Mouse (Mus musculus): ENCODE results near the gene Ermard. TPM values are rescaled to one million over a fixed set of nuclear protein-coding genes. Genes with fewer than 3 reads are reported as not detected.
A peak's percentile ranks its signal among the peaks of the same experiment; 100 is the strongest.

The Ermard gene
- polyA plus RNA-seq, 1 experiment = 13.4 TPM

GRCm38 (mm10) chr17:15096853-15097252 is 55.8 kb downstream of the Ermard start:
- TF ChIP-seq MYOG (IDR thresholded peaks at IDR 0.05; ENCODE audit: control insufficient read depth, extremely low read depth, insufficient read length) (no peak), FOSL1 (IDR thresholded peaks at IDR 0.05; ENCODE audit: insufficient read depth, low read length, poor library complexity, severe bottlenecking) (no peak)
- H3K4me3 ChIP-seq (ENCODE audit: insufficient read depth, poor library complexity, severe bottlenecking) = no peak overlapping the region
- H3K27me3 ChIP-seq (ENCODE audit: control insufficient read depth, insufficient read depth, insufficient read length) = no peaks in the 10 kb centered on the region
- no peaks in the 10 kb centered on the region for H3K79me2 ChIP-seq (ENCODE audit: control insufficient read depth, insufficient read depth)
- H3ac ChIP-seq (ENCODE audit: control insufficient read depth, insufficient read length, low read depth) = no peak overlapping the region
- H3K79me3 ChIP-seq (ENCODE audit: low read depth) = no peaks in the 10 kb centered on the region
- H3K36me3 ChIP-seq (ENCODE audit: control insufficient read depth, insufficient read depth) = no peaks in the 10 kb centered on the region

GRCm38 (mm10) chr17:15098677-15099076 is 57.7 kb downstream of the Ermard start:
- H3K4me3 ChIP-seq (ENCODE audit: insufficient read depth, poor library complexity, severe bottlenecking) = no peak overlapping the region
- no peaks in the 10 kb centered on the region for H3K79me2 ChIP-seq (ENCODE audit: control insufficient read depth, insufficient read depth)
- H3K36me3 ChIP-seq (ENCODE audit: control insufficient read depth, insufficient read depth) = no peaks in the 10 kb centered on the region
- no peaks in the 10 kb centered on the region for H3K27me3 ChIP-seq (ENCODE audit: control insufficient read depth, insufficient read depth, insufficient read length)
- H3K79me3 ChIP-seq (ENCODE audit: low read depth) = no peaks in the 10 kb centered on the region
- H3ac ChIP-seq (ENCODE audit: control insufficient read depth, insufficient read length, low read depth) = no peak overlapping the region
- TF ChIP-seq MYOD1 (IDR thresholded peaks at IDR 0.05; ENCODE audit: control insufficient read depth, insufficient read length, low read depth) = no peak
- TF ChIP-seq MAX (IDR thresholded peaks at IDR 0.05) = no peak
- TF ChIP-seq FOSL1 (IDR thresholded peaks at IDR 0.05; ENCODE audit: insufficient read depth, low read length, poor library complexity, severe bottlenecking) = no peak
- no peak for TF ChIP-seq CEBPB (IDR thresholded peaks at IDR 0.05; ENCODE audit: low read depth)
- TF ChIP-seq MYOG (IDR thresholded peaks at IDR 0.05; ENCODE audit: control insufficient read depth, extremely low read depth, insufficient read length) = no peak
- TF ChIP-seq USF1 (IDR thresholded peaks at IDR 0.05; ENCODE audit: low read depth) = no peak
- TF ChIP-seq CTCF (IDR thresholded peaks at IDR 0.05; ENCODE audit: control insufficient read depth, insufficient read depth, insufficient read length) = no peak

- no peaks in the 10 kb centered on the region for H3K27me3 ChIP-seq (ENCODE audit: control insufficient read depth, insufficient read depth, insufficient read length)
- H3K79me2 ChIP-seq (ENCODE audit: control insufficient read depth, insufficient read depth) = no peaks in the 10 kb centered on the region
- H3ac ChIP-seq (ENCODE audit: control insufficient read depth, insufficient read length, low read depth) = no peak overlapping the region
- H3K36me3 ChIP-seq (ENCODE audit: control insufficient read depth, insufficient read depth) = no peaks in the 10 kb centered on the region
- no peaks in the 10 kb centered on the region for H3K79me3 ChIP-seq (ENCODE audit: low read depth)
- TF ChIP-seq USF1 (IDR thresholded peaks at IDR 0.05; ENCODE audit: low read depth) (no peak), CEBPB (IDR thresholded peaks at IDR 0.05; ENCODE audit: low read depth) (no peak), FOSL1 (IDR thresholded peaks at IDR 0.05; ENCODE audit: insufficient read depth, low read length, poor library complexity, severe bottlenecking) (no peak)
- no peak overlapping the region for H3K4me3 ChIP-seq (ENCODE audit: insufficient read depth, poor library complexity, severe bottlenecking)
Measured at GRCm38 (mm10) chr17:15101355-15101754, 60.3 kb downstream of the Ermard start.

- Histone ChIP-seq H3K36me3 (ENCODE audit: control insufficient read depth, insufficient read depth) (no peaks in the 10 kb centered on the region), H3K79me2 (ENCODE audit: control insufficient read depth, insufficient read depth) (no peaks in the 10 kb centered on the region), H3K4me3 (ENCODE audit: insufficient read depth, poor library complexity, severe bottlenecking) (no peak overlapping the region), H3ac (ENCODE audit: control insufficient read depth, insufficient read length, low read depth) (no peak overlapping the region), H3K79me3 (ENCODE audit: low read depth) (no peaks in the 10 kb centered on the region), H3K27me3 (ENCODE audit: control insufficient read depth, insufficient read depth, insufficient read length) (no peaks in the 10 kb centered on the region)
- no peak for TF ChIP-seq USF1 (IDR thresholded peaks at IDR 0.05; ENCODE audit: low read depth)
- no peak for TF ChIP-seq MYOG (IDR thresholded peaks at IDR 0.05; ENCODE audit: control insufficient read depth, extremely low read depth, insufficient read length)
- no peak for TF ChIP-seq MAX (IDR thresholded peaks at IDR 0.05)
- no peak for TF ChIP-seq CTCF (IDR thresholded peaks at IDR 0.05; ENCODE audit: control insufficient read depth, insufficient read depth, insufficient read length)
- TF ChIP-seq FOSL1 (IDR thresholded peaks at IDR 0.05; ENCODE audit: insufficient read depth, low read length, poor library complexity, severe bottlenecking) = no peak
- no peak for TF ChIP-seq MYOD1 (IDR thresholded peaks at IDR 0.05; ENCODE audit: control insufficient read depth, insufficient read length, low read depth)
- no peak for TF ChIP-seq CEBPB (IDR thresholded peaks at IDR 0.05; ENCODE audit: low read depth)
Measured at GRCm38 (mm10) chr17:15107143-15107649, 66.2 kb downstream of the Ermard start.

- no peaks in the 10 kb centered on the region for H3K79me3 ChIP-seq (ENCODE audit: low read depth)
- no peaks in the 10 kb centered on the region for H3K36me3 ChIP-seq (ENCODE audit: control insufficient read depth, insufficient read depth)
- no peaks in the 10 kb centered on the region for H3K79me2 ChIP-seq (ENCODE audit: control insufficient read depth, insufficient read depth)
- H3K4me3 ChIP-seq (ENCODE audit: insufficient read depth, poor library complexity, severe bottlenecking) = no peak overlapping the region
- peak overlapping the region; percentile 7 for H3ac ChIP-seq (ENCODE audit: control insufficient read depth, insufficient read length, low read depth)
- TF ChIP-seq USF1 (IDR thresholded peaks at IDR 0.05; ENCODE audit: low read depth) (peak; percentile 84), CTCF (IDR thresholded peaks at IDR 0.05; ENCODE audit: control insufficient read depth, insufficient read depth, insufficient read length) (no peak), FOSL1 (IDR thresholded peaks at IDR 0.05; ENCODE audit: insufficient read depth, low read length, poor library complexity, severe bottlenecking) (no peak), MYOG (IDR thresholded peaks at IDR 0.05; ENCODE audit: control insufficient read depth, extremely low read depth, insufficient read length) (no peak), MAX (IDR thresholded peaks at IDR 0.05) (peak; percentile 32), MYOD1 (IDR thresholded peaks at IDR 0.05; ENCODE audit: control insufficient read depth, insufficient read length, low read depth) (peak; percentile 77), CEBPB (IDR thresholded peaks at IDR 0.05; ENCODE audit: low read depth) (no peak)
- no peaks in the 10 kb centered on the region for H3K27me3 ChIP-seq (ENCODE audit: control insufficient read depth, insufficient read depth, insufficient read length)
Measured at GRCm38 (mm10) chr17:15108473-15109441, 67.7 kb downstream of the Ermard start.
